Mouse (Mus musculus) bone marrow, adult 2 months (tissue): ENCODE results near the gene Rpp25l.
"Not testable (repeated sequence)": the region's sequence is repeated elsewhere in the genome, so short reads cannot be mapped to it uniquely, and the experiment has no call there.

Source experiments
- CTCF ChIP-seq: fragments of 200-500 bp; IDR thresholded peaks from 2 replicates; pipeline ENCODE4 v1.5.1; 2011; ENCODE audit warnings: low read length, control low read depth; ENCODE audit not compliant: control insufficient read depth, insufficient read depth
- POLR2A ChIP-seq: fragments of 200-500 bp; IDR thresholded peaks from 2 replicates; pipeline ENCODE4 v1.6.1; 2011; ENCODE audit warnings: low read depth, mild to moderate bottlenecking, control low read depth, low read length, borderline replicate concordance; ENCODE audit not compliant: control insufficient read depth

- not testable (repeated sequence) for TF ChIP-seq POLR2A, CTCF
Observed at GRCm38 (mm10) chr4:41762688-41763114, 49.4 kb upstream of the Rpp25l start.
